Mouse (Mus musculus): ENCODE results near the gene Ccz1.

DNA sequence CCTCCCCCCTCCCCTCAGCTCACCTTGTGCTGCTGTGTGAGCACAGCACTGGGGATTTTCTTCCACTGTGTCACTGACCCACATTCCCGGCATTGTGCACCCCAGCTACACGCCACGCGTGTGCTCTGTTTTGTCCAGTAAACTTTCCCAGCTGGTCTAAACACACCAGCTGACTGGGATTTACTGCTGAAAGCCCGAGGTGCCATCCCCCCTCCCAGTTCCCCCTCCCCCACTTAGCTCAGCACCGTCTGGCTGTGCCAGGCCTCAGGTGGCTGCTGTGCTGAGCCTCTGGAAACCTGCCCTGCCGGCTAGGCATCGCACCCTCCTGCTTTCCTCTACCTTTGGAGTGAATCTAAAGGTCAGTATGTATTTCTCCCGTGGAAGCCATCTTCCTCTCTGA lies 33.8 kb downstream of the Ccz1 start:
- TF ChIP-seq EP300 (IDR thresholded peaks at IDR 0.05) (no peak), CTCF (IDR thresholded peaks at IDR 0.05) (no peak)

All from lung, postnatal 0 days (tissue).